Mouse (Mus musculus): Measurements from ENCODE around the gene Draxin. TPM values are rescaled to one million over a fixed set of nuclear protein-coding genes. Genes with fewer than 3 reads are reported as not detected.
"Not testable (repeated sequence)": the region's sequence is repeated elsewhere in the genome, so short reads cannot be mapped to it uniquely, and the experiment has no call there.

Draxin gene
- total RNA-seq, 2 experiments from 2014 or later: not detected

DNA sequence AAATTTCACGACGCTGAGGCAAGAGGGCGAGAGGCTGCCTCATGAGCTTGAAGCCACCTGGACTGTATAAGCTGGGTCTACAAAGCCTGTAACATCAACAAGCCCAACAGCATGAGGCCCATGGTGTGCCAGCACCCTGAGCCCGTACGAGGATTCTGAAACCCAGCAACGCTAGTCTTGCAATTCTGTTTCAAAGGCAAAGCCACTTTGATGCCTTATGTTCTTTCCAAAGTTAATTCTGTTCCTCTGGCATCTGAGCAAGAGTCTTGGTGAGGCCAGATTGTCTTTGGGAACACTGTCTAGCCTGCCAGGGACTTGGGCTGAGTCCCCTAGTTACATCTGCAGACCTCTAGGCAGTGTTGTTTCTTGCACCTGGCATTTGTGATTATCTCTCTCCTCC is 71.5 kb downstream of the Draxin start:
- ATAC-seq (replicated peaks; ENCODE audit: poor library complexity): no peak

DNA sequence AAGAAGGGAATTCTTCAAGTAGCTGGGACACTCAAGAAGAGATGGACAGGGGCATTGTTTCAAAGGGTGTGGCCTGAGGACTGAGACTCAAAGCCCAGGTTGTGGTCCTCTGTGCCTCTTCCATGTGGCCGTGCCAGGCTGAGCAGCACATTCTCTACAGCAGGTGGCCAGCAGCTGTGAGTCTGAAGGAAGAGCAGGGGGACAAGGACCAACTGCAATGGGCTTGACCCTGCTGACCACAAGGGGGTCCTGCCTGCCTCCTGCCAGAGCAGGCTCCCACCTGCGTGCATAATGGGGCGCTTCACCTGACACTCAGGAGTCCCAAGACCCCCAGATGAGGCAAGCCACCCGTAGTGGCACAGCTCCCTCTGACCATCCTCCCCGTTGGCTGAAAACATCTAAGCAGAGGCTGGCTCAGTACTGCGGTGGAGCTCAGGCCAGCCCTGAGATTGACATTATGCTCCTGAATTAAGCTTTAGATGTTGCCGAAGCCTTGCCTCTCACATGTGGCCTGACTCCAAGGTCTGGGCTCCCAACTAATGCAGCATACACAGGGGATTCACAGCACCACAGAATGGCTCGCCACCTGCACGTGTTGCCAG is 72.2 kb downstream of the Draxin start:
- ATAC-seq (replicated peaks; ENCODE audit: poor library complexity): no peak

DNA sequence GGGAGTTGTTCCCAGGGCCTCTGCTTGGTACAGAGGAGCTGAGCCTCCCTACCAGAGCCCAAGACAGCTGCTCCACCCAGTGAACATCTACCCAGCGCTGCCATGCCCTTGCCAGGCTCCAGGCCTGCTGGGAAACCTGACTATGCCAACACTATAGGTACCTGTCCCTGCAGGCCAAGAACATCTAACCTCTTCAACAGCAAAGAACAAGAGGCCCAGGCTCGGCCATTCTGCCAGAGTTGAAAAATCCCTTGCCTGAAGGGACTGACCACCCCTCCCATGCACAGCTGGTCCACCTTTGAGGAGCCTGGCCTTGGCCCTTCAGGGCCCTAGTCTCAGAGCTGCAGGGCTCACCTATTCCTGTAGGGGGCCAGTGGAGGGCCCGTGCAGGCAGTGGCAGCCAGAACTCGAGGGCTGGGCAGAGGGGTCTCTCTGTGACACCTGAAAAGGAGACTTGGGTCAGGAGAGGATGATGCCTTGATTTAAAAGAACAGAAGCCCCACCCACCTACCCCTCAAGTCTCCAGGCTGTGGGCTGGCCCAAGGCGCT is 72.8 kb downstream of the Draxin start:
- peak; percentile 58 for ATAC-seq (replicated peaks; ENCODE audit: poor library complexity)

DNA sequence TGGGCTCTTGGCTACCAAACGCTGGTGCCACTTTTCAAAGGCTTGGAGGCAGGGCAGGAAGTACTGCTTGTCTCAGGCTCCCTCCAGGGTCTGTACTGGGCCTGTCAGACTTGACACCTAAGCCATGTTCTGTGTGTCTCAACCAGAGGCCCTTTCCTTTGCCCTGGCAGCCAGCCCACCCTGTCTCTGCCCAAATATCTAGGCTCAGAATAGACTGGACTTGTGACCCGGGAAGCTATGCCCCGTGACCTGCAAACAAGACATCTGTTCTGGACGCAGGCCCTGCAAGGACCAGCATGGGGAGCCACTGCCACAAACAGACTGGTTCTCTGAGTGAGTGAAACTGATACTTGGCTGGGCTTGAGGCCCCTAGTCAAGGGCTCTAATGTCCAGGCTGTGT is 73.7 kb downstream of the Draxin start:
- ATAC-seq (replicated peaks; ENCODE audit: poor library complexity): no peak

DNA sequence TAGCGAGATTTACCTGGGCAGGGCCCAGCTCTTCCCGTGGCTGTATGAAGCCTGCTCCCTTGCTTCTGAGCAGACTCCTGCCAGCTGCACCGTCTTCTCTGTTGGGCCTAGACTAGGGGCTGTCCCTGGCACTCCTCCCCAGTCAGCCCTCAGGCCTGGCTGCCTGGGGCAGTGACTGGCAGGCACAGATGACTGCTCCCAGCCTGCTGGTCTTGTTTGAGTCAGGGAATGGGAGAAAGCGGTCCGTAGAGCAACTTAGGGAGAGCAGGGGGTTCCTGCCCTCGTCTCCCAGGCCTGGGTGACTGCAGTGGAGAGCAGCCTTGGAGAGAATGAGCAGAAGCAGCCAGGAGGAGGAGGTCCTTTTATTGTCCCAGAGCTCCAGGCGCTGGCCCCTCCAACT is 74.3 kb downstream of the Draxin start:
- ATAC-seq (replicated peaks; ENCODE audit: poor library complexity): no peak

DNA sequence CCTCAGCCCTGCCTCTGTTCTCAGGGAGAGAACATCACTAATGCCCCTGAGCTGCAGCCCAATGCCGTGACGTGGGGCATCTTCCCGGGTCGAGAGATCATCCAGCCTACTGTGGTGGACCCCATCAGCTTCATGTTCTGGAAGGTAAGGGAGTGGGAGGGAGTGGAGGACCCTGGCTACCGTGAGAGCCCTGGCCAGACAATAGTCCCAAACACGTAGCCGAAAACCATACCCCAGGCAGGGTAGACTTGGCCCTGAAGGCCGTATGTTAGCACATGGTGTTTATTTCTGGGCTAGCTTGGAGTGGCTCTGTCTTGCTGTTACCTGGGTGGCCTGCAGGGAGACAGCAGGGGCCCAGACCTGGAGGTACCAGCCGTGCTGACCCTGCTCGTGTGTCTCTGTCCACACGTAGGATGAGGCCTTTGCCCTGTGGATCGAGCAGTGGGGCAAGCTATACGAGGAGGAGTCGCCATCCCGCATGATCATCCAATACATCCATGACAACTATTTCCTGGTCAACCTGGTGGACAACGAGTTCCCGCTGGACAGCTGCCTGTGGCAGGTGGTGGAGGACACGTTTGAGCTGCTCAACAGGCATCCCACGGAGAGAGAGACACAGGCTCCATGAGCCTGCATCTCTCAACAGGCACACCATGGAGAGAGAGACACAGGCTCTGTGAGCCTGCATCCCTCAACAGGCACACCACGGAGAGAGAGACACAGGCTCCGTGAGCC is 75.4 kb downstream of the Draxin start:
- ATAC-seq (replicated peaks; ENCODE audit: poor library complexity): no peak

DNA sequence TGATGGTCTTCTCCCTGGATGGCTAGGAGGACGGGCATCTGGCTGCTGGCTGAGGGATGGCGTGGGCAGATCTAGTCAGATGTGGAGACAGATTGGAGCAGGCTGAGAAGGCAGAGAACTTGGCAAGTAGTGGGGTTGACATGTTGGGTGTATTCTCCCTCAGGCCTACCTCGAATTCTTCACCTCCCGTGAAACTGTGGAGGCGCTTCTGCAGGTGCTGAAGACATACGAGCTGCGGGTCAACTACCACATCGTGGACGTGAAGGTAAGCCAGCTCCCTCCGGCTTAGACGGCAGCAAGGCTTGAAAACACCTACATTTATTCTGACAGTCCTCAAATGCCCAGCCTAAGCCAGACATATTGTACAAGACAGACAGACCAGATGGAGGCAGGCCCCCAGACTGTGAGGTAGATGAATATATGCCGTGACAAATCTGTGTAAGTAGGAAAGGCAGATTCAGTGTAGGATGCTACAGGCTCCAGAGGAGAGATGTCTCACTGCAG is 77.0 kb downstream of the Draxin start:
- ATAC-seq (replicated peaks; ENCODE audit: poor library complexity): no peak

DNA sequence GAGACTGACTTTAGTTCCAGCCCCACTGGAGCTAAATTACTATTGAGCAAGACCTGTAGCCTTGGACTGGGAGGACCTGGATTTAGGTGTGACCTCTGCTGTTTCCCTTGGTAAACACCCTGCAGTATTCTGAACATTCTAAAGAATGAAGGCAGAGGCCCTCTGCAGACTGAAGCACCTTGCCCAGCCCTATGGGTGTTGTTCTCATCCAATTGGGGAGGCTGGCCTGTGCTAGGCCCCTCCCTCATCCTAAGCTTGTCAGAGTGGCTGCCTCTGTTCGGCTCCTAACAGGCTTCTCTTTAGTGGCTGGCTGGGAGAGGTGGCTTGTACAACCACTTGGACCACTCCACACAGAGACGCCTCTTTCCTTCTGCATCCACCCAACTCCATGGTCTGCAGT is 77.5 kb downstream of the Draxin start:
- no peak for ATAC-seq (replicated peaks; ENCODE audit: poor library complexity)

DNA sequence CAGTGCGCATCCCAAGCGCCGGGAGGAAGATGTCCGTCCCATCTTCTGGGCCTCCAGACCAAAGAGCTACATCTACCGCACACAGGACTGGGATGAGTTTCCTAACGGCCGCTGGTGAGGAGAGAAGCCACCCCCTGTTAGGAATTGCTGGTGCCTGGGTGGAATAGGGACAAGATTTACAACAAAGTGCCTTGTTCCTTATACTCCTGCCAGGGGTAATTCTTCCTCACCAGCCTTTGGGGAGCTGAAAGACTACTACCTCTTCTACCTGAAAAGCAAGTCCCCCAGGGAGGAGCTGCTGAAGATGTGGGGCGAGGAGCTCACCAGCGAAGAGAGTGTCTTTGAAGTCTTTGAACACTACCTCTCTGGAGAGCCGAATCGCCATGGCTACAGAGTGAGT is 78.6 kb downstream of the Draxin start:
- no peak for ATAC-seq (replicated peaks; ENCODE audit: poor library complexity)

DNA sequence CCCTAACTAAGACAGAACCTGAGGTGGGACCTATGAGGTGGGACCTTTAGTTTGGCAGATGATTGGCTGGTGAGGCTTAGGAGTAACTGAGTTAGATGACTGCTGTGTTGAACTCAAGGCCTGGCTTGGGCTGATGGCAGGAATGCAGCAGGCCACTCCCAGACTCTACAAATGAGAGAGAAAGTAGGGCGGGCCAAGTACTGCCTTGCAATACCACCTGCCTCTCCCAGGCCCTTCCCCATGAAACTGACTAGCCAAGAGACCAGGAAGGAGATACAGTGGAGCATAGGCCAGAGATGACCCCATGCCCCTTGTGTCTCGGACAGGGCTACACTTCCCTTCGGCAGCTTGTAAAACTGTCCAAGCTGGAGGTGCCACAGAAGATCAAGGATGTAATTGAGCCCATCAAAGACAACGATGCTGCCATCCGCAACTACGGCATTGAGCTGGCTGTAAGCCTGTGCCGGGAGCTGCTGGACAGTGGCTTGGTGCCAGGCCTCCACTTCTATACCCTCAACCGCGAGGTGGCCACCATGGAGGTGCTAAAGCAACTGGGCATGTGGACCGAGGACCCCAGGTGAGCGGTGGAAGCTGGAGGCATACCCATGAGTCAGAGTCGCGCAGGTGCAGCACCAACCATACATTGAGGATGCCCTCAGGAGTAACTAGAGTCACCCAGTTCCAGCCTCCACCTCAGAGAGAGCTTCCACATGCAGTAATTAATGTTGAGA is 79.3 kb downstream of the Draxin start:
- ATAC-seq (replicated peaks; ENCODE audit: poor library complexity): no peak

DNA sequence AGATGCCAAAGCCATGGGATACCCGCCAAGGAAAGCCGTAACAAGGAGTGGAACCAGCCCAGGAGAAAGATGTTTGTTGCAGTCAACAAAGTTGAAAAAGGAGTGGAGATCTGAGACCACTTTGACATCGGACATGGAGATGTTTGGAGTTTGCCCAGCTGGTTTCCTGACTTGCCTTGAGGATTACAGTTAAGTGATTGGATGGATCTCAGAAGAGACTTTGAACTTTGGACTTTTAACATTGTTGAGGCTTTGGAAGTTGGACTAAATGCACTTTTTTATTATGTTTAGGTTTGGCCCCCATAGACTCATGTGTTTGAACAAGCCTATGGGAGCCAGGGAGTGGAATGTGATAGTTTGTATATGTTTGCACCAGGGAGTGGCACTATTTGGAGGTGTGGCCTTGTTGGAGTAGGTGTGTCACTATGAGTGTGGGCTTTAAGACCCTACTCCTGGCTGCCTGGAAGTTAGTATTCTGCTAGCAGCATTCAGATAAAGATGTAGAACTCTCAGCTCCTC is 80.0 kb downstream of the Draxin start:
- ATAC-seq (replicated peaks; ENCODE audit: poor library complexity): not testable (repeated sequence)

Other genes starting within 250 kb of the Draxin start
- 24.3 and 25.0 TPM in 2 replicates for gene Mfn2, start 226.0 kb downstream of the Draxin start, total RNA-seq (2015)
- 29.1 and 33.6 TPM in 2 replicates for gene Mfn2, start 226.0 kb downstream of the Draxin start, total RNA-seq (2017)
- 4.8 and 5.6 TPM in 2 replicates for gene Plod1, start 193.9 kb downstream of the Draxin start, total RNA-seq (2015)
- gene Plod1, start 193.9 kb downstream of the Draxin start, total RNA-seq (2017): 10.5 and 12.2 TPM in 2 replicates
- 32.9 and 34.2 TPM in 2 replicates for gene 2510039O18Rik, start 189.8 kb downstream of the Draxin start, total RNA-seq (2015)
- gene 2510039O18Rik, start 189.8 kb downstream of the Draxin start, total RNA-seq (2017): 30.4 and 38.6 TPM in 2 replicates
- gene Nppb, start 144.9 kb downstream of the Draxin start, total RNA-seq (2015): not detected in 2 replicates
- not detected in 2 replicates for gene Nppb, start 144.9 kb downstream of the Draxin start, total RNA-seq (2017)
- not detected in 2 replicates for gene Nppa, start 130.0 kb downstream of the Draxin start, total RNA-seq (2015)
- gene Nppa, start 130.0 kb downstream of the Draxin start, total RNA-seq (2017): not detected in 2 replicates
- 3.3 and 4.1 TPM in 2 replicates for gene Clcn6, start 91.9 kb downstream of the Draxin start, total RNA-seq (2015)
- gene Clcn6, start 91.9 kb downstream of the Draxin start, total RNA-seq (2017): 1.5 and 6.4 TPM in 2 replicates
- gene Mthfr, start 91.6 kb downstream of the Draxin start, total RNA-seq (2015): 5.5 and 6.2 TPM in 2 replicates
- gene Mthfr, start 91.6 kb downstream of the Draxin start, total RNA-seq (2017): 4.3 and 7.2 TPM in 2 replicates
- 16.3 and 16.5 TPM in 2 replicates for gene Agtrap, start 42.7 kb downstream of the Draxin start, total RNA-seq (2015)
- gene Agtrap, start 42.7 kb downstream of the Draxin start, total RNA-seq (2017): 34.5 and 35.9 TPM in 2 replicates
- 28.7 and 34.0 TPM in 2 replicates for gene Mad2l2, start 314 bp downstream of the Draxin start, total RNA-seq (2015)
- gene Mad2l2, start 314 bp downstream of the Draxin start, total RNA-seq (2017): 6.6 and 8.1 TPM in 2 replicates
- gene Fbxo6, start 21.4 kb upstream of the Draxin start, total RNA-seq (2015): 19.6 and 20.1 TPM in 2 replicates
- 9.1 and 11.5 TPM in 2 replicates for gene Fbxo6, start 21.4 kb upstream of the Draxin start, total RNA-seq (2017)
- gene Fbxo44, start 29.8 kb upstream of the Draxin start, total RNA-seq (2015): 1.0 and 3.0 TPM in 2 replicates
- 0.81 and 1.6 TPM in 2 replicates for gene Fbxo44, start 29.8 kb upstream of the Draxin start, total RNA-seq (2017)
- gene Fbxo2, start 29.9 kb upstream of the Draxin start, total RNA-seq (2015): not detected in 2 replicates
- gene Fbxo2, start 29.9 kb upstream of the Draxin start, total RNA-seq (2017): not detected in 2 replicates
- not detected in 2 replicates for gene Disp3, start 157.3 kb upstream of the Draxin start, total RNA-seq (2015)
- not detected in 2 replicates for gene Disp3, start 157.3 kb upstream of the Draxin start, total RNA-seq (2017)

Measured in megakaryocyte progenitor cell, adult 5-6 weeks (primary cell).